Mouse (Mus musculus) heart, postnatal 0 days (tissue): ENCODE measurements at regions not wholly inside any gene's neighbourhood (a gene's known extent, or its start where the extent isn't known, plus 50 kb on each side); places are given as distances from the start of the nearest gene placed in this dataset.

Experiments
- ATAC-seq: fragments of 200-750 bp; cut with Nextera tagmentation; 2 replicates; pipeline ENCODE4 v1.8.0; 2017; ENCODE audit warnings: low read depth, moderate number of reproducible peaks, moderate library complexity; ENCODE audit not compliant: insufficient read depth
- DNase-seq: peaks from one replicate; pipeline ENCODE4 v3.0.0-alpha.2; 2016; ENCODE audit warnings: low spot score
- H3K27ac ChIP-seq: fragments of 300-500 bp; sonication (generic); 2 replicates; pipeline ENCODE4 v1.5.1; 2014; ENCODE audit warnings: low read depth, mild to moderate bottlenecking
- H3K27me3 ChIP-seq: fragments of 300-500 bp; sonication (generic); 2 replicates; pipeline ENCODE4 v1.6.1; 2014; ENCODE audit warnings: low read length, mixed read lengths; ENCODE audit not compliant: control insufficient read depth, insufficient read depth
- H3K36me3 ChIP-seq: fragments of 300-500 bp; sonication (generic); replicated peaks from 2 replicates; pipeline ENCODE4 v1.6.1; 2014; ENCODE audit warnings: low read length, mixed read lengths; ENCODE audit not compliant: control insufficient read depth, insufficient read depth
- H3K4me1 ChIP-seq: fragments of 300-500 bp; sonication (generic); 2 replicates; pipeline ENCODE4 v1.6.1; 2014; ENCODE audit warnings: antibody characterized with exemption; ENCODE audit not compliant: control insufficient read depth, insufficient read depth
- H3K4me2 ChIP-seq: fragments of 300-500 bp; sonication (generic); 2 replicates; pipeline ENCODE4 v1.6.1; 2014; ENCODE audit warnings: low read depth, mild to moderate bottlenecking, low read length, moderate library complexity
- H3K4me3 ChIP-seq: fragments of 300-500 bp; sonication (generic); 2 replicates; pipeline ENCODE4 v1.5.1; 2014; ENCODE audit warnings: low read depth, low read length
- H3K9ac ChIP-seq: fragments of 300-500 bp; sonication (generic); replicated peaks from 2 replicates; pipeline ENCODE4 v1.6.1; 2014; ENCODE audit warnings: low read depth, low read length, mixed read lengths
- H3K9me3 ChIP-seq: fragments of 300-500 bp; sonication (generic); replicated peaks from 2 replicates; pipeline ENCODE4 v1.6.1; 2016; ENCODE audit warnings: low read length; ENCODE audit not compliant: control insufficient read depth
- CTCF ChIP-seq: IDR thresholded peaks from 2 replicates; pipeline ENCODE4 v1.5.1; 2016; ENCODE audit warnings: antibody characterized with exemption, control low read depth, low read depth
- EP300 ChIP-seq: IDR thresholded peaks from 2 replicates; pipeline ENCODE4 v1.6.1; 2016; ENCODE audit warnings: antibody characterized with exemption, low read depth
- WGBS: fragments of 180-500 bp; shearing (Covaris S2); extraction: QIAGEN DNeasy Blood & Tissue Kit; methylation state at CpG from one replicate; pipeline ENCODE4 v1.1.7; 2014; 5-methylcytosine and 5-hydroxymethylcytosine counted together

GRCm38 (mm10) chr10:96366871-96367270, 230.5 kb downstream of the Gm5426 start:
- TF ChIP-seq EP300 (no peak), CTCF (no peak)
- H3K9me3 ChIP-seq: no peaks in the 10 kb centered on the region; the same call in 1 of the 2 replicates

GRCm38 (mm10) chr10:96370547-96371320, 234.3 kb downstream of the Gm5426 start:
- Histone ChIP-seq H3K27ac (no peak overlapping the region), H3K4me1 (no peaks in the 10 kb centered on the region), H3K9ac (no peak overlapping the region), H3K4me3 (peak overlapping the region; percentile 35), H3K27me3 (no peaks in the 10 kb centered on the region), H3K9me3 (no peaks in the 10 kb centered on the region; the same call in 1 of the 2 replicates), H3K36me3 (no peaks in the 10 kb centered on the region), H3K4me2 (peak overlapping the region; percentile 58)
- no peak for ATAC-seq
- peak; percentile 40 for DNase-seq
- WGBS: 46% methylated on average over 21 of the region's 21 CpGs
- TF ChIP-seq EP300: no peak
- no peak for TF ChIP-seq CTCF

More at GRCm38 (mm10) chr10:96366871-96367270, 230.5 kb downstream of the Gm5426 start:
- no peak for ATAC-seq
- no peak overlapping the region for H3K9ac ChIP-seq
- H3K4me1 ChIP-seq: no peaks in the 10 kb centered on the region
- no peak overlapping the region for H3K4me2 ChIP-seq
- no peaks in the 10 kb centered on the region for H3K27me3 ChIP-seq
- H3K27ac ChIP-seq: no peak overlapping the region
- H3K36me3 ChIP-seq: no peaks in the 10 kb centered on the region
- no peak for DNase-seq
- H3K4me3 ChIP-seq: no peak overlapping the region
- WGBS: 92% methylated on average over 2 of the region's 2 CpGs

GRCm38 (mm10) chr10:96371321-96371653, 234.9 kb downstream of the Gm5426 start:
- no peak overlapping the region for H3K9ac ChIP-seq
- H3K4me2 ChIP-seq: peak overlapping the region; percentile 58
- TF ChIP-seq EP300: no peak
- TF ChIP-seq CTCF: no peak
- H3K36me3 ChIP-seq: no peaks in the 10 kb centered on the region
- WGBS: 47% methylated on average over 14 of the region's 14 CpGs
- DNase-seq (no peak), ATAC-seq (no peak)
- peak overlapping the region; percentile 35 for H3K4me3 ChIP-seq
- no peak overlapping the region for H3K27ac ChIP-seq
- H3K27me3 ChIP-seq: no peaks in the 10 kb centered on the region
- no peaks in the 10 kb centered on the region; the same call in 1 of the 2 replicates for H3K9me3 ChIP-seq
- no peaks in the 10 kb centered on the region for H3K4me1 ChIP-seq

DNA sequence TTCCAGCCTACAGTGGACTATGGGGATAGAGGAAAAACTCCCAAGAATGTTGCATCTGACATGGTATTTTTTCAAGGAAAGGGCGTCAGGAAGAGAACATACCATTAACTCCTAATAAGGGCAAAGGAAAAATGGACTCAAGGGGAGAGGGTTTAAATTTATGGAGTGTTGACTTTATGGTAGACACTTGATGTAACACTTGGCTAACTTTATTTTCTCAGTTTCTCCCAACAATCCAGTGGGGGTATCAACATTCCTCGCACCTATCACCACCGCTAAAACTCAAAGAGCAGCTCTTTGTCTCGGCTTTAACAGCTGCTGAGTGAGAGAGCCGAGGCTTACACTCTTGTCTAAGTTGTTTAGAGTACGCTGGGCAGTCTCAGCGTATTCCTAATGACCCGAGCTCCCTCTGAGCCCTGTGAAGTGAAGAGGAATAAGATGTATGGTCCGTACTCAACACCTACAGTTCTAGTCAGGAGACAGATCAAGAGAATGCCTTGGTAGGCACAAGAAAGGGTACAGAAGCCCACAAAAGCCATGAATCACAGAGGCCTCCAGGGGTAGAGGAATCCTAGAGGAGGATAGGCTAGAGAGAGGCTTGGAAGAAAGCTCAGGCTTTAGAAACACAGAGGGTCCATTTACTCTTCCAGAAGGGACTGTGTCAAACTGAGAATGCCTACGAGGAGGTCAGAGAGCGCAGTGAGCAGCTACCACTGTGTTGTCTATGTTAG, 236.4 kb downstream of the Gm5426 start:
- WGBS: 56% methylated on average over 11 of the region's 11 CpGs
- no peak overlapping the region for H3K9ac ChIP-seq

DNA sequence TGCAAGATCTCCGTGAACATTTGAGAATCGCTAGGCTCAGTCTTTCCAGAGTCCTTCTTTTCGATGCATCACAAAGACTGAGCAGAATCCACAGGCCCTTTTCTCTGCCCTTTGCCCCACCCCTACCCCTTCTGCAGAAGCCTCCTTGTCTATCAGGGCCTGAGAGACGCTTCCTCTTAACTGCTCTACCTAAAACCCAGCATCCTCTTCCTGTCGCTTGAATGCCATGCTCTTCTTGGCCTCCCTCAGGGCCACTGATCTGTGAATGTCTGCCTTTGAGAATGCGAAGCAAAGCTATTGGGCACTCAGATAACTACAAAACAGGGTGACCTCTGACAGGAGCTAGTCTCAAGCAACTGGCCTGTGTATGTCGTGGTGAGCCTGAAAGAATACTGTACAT, 237.1 kb downstream of the Gm5426 start:
- no peak for DNase-seq
- no peaks in the 10 kb centered on the region for H3K4me1 ChIP-seq
- 63% methylated on average over 7 of the region's 7 CpGs for WGBS

More for the DNA sequence above, 236.4 kb downstream of the Gm5426 start:
- no peaks in the 10 kb centered on the region for H3K36me3 ChIP-seq
- ATAC-seq (no peak), DNase-seq (no peak)
- no peak overlapping the region for H3K4me3 ChIP-seq
- TF ChIP-seq CTCF: no peak
- no peak for TF ChIP-seq EP300
- H3K9me3 ChIP-seq: no peaks in the 10 kb centered on the region; the same call in 1 of the 2 replicates
- no peaks in the 10 kb centered on the region for H3K27me3 ChIP-seq
- H3K4me1 ChIP-seq: no peaks in the 10 kb centered on the region
- H3K4me2 ChIP-seq: no peak overlapping the region
- H3K27ac ChIP-seq: no peak overlapping the region

More for the DNA sequence above, 237.1 kb downstream of the Gm5426 start:
- H3K9me3 ChIP-seq: no peaks in the 10 kb centered on the region; the same call in 1 of the 2 replicates
- H3K4me2 ChIP-seq: no peak overlapping the region
- no peak overlapping the region for H3K4me3 ChIP-seq
- no peaks in the 10 kb centered on the region for H3K27me3 ChIP-seq
- ATAC-seq: no peak
- H3K36me3 ChIP-seq: no peaks in the 10 kb centered on the region
- TF ChIP-seq EP300: no peak
- no peak for TF ChIP-seq CTCF
- no peak overlapping the region for H3K27ac ChIP-seq
- H3K9ac ChIP-seq: no peak overlapping the region
